Mouse (Mus musculus): ENCODE measurements around the gene Tmem44. TPM values are rescaled to one million over a fixed set of nuclear protein-coding genes. Genes with fewer than 3 reads are reported as not detected.
A peak's percentile ranks its signal among the peaks of the same experiment; 100 is the strongest.

Tmem44 gene
- polyA plus RNA-seq, 1 experiment from 2014 or later: 58.7 TPM

DNA sequence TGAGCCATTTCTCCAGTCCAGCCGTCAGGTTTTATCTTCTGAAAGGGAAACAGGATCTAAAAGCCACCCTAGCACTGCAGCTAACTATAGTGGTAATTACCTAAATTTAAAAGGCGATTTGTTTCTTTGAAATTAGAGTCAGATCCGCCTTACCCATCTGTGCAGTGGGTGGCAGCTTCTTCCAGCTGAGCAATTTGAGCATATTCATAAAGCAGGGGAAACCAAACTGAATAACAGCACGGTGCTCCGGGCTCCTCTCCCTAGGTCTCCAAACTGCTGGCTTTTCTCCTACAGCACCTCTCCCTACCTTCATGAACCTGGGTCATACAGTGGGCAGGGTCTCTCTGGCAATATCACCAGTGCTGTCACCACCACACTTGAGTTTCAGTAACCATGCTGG lies 2.4 kb downstream of the Tmem44 start:
- H3K4me1 ChIP-seq: peaks cover 21% of the 10 kb centered on the region
- H3K9ac ChIP-seq: 0 out of 2 replicates have a peak overlapping the region, but pooled peaks have one; percentile 53
- 89% methylated on average over 5 of the region's 5 CpGs for WGBS
- no peak for ATAC-seq (ENCODE audit: low FRiP score)
- H3K4me2 ChIP-seq (replicated peaks): peak overlapping the region; percentile 65
- H3K36me3 ChIP-seq: peaks cover 33% of the 10 kb centered on the region
- no peak overlapping the region for H3K27ac ChIP-seq
- H3K27me3 ChIP-seq: 0 out of 2 replicates have a peak, but pooled peaks cover 4% of the 10 kb centered on the region
- 0 out of 2 replicates have a peak overlapping the region, but pooled peaks have one; percentile 79 for H3K4me3 ChIP-seq
- no peaks in the 10 kb centered on the region for H3K9me3 ChIP-seq (replicated peaks)

DNA sequence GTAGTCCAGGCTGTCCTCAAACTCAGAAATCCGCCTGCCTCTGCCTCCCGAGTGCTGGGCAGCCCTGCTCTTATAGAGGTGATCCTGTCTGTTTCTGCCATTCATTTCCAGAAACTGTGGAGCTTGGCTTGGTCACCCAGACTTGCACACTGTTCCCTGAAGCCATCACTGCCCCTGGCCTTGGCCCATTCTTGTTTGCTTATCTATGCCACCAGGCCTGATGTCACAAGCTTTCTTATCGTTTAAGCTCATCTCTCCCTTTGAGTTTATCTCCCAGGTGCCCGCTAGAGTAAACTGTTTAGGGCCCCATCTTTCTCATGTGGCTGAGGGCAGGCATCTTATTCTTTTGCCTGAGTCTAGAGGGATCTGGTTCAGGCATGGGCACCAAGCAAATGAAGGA lies 5.9 kb downstream of the Tmem44 start:
- peaks cover 11% of the 10 kb centered on the region for H3K4me1 ChIP-seq
- H3K9ac ChIP-seq: no peak overlapping the region
- peaks cover 53% of the 10 kb centered on the region for H3K36me3 ChIP-seq
- H3K4me3 ChIP-seq: no peak overlapping the region
- H3K27ac ChIP-seq: no peak overlapping the region
- H3K9me3 ChIP-seq (replicated peaks): no peaks in the 10 kb centered on the region
- 85% methylated on average over 4 of the region's 4 CpGs for WGBS
- H3K4me2 ChIP-seq (replicated peaks): no peak overlapping the region
- no peaks in the 10 kb centered on the region for H3K27me3 ChIP-seq
- ATAC-seq (ENCODE audit: low FRiP score): no peak

DNA sequence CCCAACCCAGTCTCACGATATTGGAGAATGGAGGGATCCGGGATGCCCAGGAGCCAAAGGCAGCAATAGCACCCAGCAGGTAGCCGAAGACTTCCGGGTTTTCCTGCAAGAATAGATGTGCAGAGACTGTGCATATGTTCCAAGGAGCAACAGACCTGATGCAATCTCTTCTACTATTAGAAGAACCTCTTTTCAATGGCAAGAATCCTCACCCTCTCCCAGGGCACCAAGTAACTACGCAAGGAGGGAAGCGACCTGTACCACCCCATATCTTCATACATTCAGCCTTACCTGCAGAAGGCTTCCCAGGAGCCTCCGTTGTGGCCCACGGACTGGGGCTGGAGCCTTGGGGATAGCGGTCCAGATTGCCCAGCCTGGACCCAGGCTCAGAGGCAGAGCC lies 7.3 kb downstream of the Tmem44 start:
- no peaks in the 10 kb centered on the region for H3K9me3 ChIP-seq (replicated peaks)
- H3K27me3 ChIP-seq: no peaks in the 10 kb centered on the region
- no peak for ATAC-seq (ENCODE audit: low FRiP score)
- no peak overlapping the region for H3K9ac ChIP-seq
- H3K27ac ChIP-seq: no peak overlapping the region
- H3K36me3 ChIP-seq: peaks cover 53% of the 10 kb centered on the region
- no peaks in the 10 kb centered on the region for H3K4me1 ChIP-seq
- no peak overlapping the region for H3K4me3 ChIP-seq
- H3K4me2 ChIP-seq (replicated peaks): no peak overlapping the region
- WGBS: 89% methylated on average over 9 of the region's 9 CpGs

DNA sequence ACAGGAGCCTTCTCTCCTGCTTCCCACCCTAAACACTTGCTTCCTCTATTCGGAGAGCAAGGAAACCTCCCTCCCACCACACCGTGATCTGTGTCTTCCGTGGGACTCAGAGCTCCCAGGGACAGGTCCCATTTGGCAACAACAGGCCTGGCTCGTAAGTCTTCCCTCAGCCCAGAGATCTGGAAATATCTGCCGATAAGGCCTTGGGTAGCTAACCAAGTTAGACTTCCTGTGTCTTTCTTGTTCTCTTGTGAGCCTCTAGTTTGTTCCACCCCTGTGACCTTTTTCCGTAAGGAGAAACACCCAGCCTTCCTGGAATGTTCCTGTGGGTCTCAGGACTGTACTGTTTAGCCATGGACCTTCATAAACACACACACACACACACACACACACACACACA lies 7.8 kb downstream of the Tmem44 start:
- WGBS: 86% methylated on average over 6 of the region's 6 CpGs
- Histone ChIP-seq H3K9me3 (replicated peaks) (no peaks in the 10 kb centered on the region), H3K4me2 (replicated peaks) (no peak overlapping the region), H3K4me3 (no peak overlapping the region), H3K4me1 (no peaks in the 10 kb centered on the region), H3K9ac (no peak overlapping the region), H3K27ac (no peak overlapping the region), H3K36me3 (peaks cover 53% of the 10 kb centered on the region), H3K27me3 (no peaks in the 10 kb centered on the region)
- ATAC-seq (ENCODE audit: low FRiP score): no peak

GRCm38 (mm10) chr16:30540107-30541001 lies 10.3 kb downstream of the Tmem44 start:
- H3K4me2 ChIP-seq (replicated peaks): no peak overlapping the region
- H3K9me3 ChIP-seq (replicated peaks): no peaks in the 10 kb centered on the region
- no peaks in the 10 kb centered on the region for H3K4me1 ChIP-seq
- H3K27me3 ChIP-seq: no peaks in the 10 kb centered on the region
- no peak overlapping the region for H3K9ac ChIP-seq
- H3K27ac ChIP-seq: no peak overlapping the region
- H3K4me3 ChIP-seq: no peak overlapping the region
- ATAC-seq (ENCODE audit: low FRiP score): no peak
- peaks cover 35% of the 10 kb centered on the region for H3K36me3 ChIP-seq
- 67% methylated on average over 20 of the region's 20 CpGs for WGBS

DNA sequence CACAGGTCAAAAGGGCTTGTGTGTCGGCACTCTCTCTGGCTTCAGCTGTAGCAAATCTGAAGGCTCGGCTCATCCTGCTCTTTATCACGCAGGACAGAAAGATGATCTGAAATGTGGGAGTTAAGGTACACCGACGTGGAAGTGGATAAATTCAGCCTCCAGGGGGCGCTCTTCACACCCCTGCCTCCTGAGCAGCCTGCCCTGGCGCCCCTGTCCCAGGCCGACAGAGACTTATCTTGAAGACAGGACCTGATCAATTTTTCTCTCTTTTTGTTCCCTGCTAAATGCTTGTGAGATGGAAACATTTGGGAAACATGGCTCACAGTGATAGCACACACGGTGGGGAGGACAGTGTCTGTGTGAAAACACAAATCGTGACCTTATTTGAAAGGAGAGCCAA lies 11.2 kb downstream of the Tmem44 start:
- Histone ChIP-seq H3K36me3 (peaks cover 25% of the 10 kb centered on the region), H3K9me3 (replicated peaks) (no peaks in the 10 kb centered on the region), H3K27ac (no peak overlapping the region), H3K4me2 (replicated peaks) (no peak overlapping the region), H3K4me3 (no peak overlapping the region), H3K9ac (no peak overlapping the region), H3K27me3 (no peaks in the 10 kb centered on the region), H3K4me1 (no peaks in the 10 kb centered on the region)
- ATAC-seq (ENCODE audit: low FRiP score): no peak
- 31% methylated on average over 10 of the region's 10 CpGs for WGBS

DNA sequence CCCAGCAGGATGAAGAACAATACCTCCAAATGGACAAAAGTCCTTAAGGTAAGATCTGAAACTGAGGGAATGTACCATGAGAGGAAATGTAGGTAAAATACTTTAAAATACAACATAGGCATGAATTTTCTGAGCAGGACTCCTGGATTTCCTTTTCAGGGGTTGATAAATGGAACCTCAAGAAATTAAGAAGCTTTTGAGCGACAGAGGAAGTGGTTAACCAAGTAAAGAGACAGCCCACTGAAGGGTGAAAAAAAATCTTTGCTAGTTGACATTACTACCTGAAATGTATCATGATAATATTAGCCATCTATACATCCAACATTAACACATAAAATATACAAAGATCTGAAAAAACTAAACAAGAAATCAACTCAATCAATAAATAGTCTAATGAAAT lies 15.6 kb downstream of the Tmem44 start:
- H3K27me3 ChIP-seq: no peaks in the 10 kb centered on the region
- 0 out of 2 replicates have a peak, but pooled peaks cover 2% of the 10 kb centered on the region for H3K4me1 ChIP-seq
- H3K27ac ChIP-seq: no peak overlapping the region
- no peak for ATAC-seq (ENCODE audit: low FRiP score)
- no peak overlapping the region for H3K4me3 ChIP-seq
- H3K36me3 ChIP-seq: peaks cover 7% of the 10 kb centered on the region
- no peak overlapping the region for H3K9ac ChIP-seq
- 84% methylated on average over 1 of the region's 1 CpGs for WGBS
- H3K4me2 ChIP-seq (replicated peaks): no peak overlapping the region
- no peaks in the 10 kb centered on the region for H3K9me3 ChIP-seq (replicated peaks)

DNA sequence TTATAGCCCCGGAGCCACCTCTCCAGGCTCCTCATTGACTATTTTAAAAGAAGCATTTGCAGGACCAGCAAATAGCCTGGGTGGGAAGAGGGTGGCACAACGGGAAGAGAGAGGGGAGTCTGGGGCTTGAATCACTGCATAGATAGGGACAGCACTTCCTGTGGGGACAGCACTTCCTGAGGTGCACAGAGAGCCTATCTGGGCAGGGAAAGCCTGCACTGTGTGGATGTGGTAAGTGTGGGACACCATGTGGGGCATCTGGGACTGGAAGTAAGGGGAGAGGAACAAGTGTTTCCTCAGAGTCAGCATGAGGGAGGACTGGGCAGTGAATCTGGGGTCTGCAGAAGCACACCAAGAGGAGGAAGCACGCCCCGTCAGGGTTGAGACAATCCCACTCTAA lies 17.1 kb downstream of the Tmem44 start:
- Histone ChIP-seq H3K36me3 (peaks cover 21% of the 10 kb centered on the region), H3K9ac (no peak overlapping the region), H3K27me3 (no peaks in the 10 kb centered on the region), H3K27ac (no peak overlapping the region), H3K9me3 (replicated peaks) (no peaks in the 10 kb centered on the region), H3K4me3 (no peak overlapping the region), H3K4me2 (replicated peaks) (no peak overlapping the region), H3K4me1 (0 out of 2 replicates have a peak, but pooled peaks cover 2% of the 10 kb centered on the region)
- ATAC-seq (ENCODE audit: low FRiP score): no peak
- WGBS: 71% methylated on average over 4 of the region's 4 CpGs

- Histone ChIP-seq H3K9ac (no peak overlapping the region), H3K9me3 (replicated peaks) (no peaks in the 10 kb centered on the region), H3K27ac (no peak overlapping the region), H3K27me3 (no peaks in the 10 kb centered on the region), H3K4me1 (0 out of 2 replicates have a peak, but pooled peaks cover 2% of the 10 kb centered on the region), H3K36me3 (peaks cover 26% of the 10 kb centered on the region), H3K4me3 (no peak overlapping the region), H3K4me2 (replicated peaks) (no peak overlapping the region)
- ATAC-seq (ENCODE audit: low FRiP score): no peak
- 67% methylated on average over 1 of the region's 1 CpGs for WGBS
These were observed 17.7 kb downstream of the Tmem44 start for GRCm38 (mm10) chr16:30532929-30533328.

DNA sequence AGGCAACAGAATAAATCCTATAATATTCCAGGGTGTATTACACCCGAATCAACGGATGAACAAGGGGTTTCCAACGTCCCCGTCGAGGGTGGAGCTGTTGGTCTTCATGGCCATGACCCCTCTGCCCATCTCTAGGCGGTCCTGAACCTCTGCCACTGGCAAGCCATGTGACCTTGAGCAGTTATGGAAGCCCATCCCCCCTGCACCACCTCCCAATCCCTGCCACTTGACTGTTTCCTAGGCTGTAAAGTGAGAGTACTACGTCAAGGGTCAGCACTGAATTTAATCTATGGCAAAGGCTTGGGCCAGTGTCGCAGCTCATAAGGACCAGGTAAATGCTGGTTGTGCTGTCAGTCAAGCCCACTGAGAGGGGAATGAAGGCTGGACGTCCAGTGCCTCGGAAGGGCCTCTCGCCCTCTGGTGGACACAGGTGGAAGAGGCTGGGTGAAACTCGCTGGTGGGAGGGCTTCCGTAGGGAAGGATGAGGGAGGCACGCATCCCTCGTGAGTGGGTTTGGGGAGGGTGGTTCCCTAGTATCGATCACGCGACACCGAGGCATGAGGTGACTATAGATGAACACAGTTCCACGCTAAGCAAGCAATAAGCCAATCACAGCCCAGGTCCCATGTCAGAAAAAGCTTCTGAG lies 18.8 kb downstream of the Tmem44 start:
- Histone ChIP-seq H3K9ac (no peak overlapping the region), H3K4me3 (no peak overlapping the region), H3K27ac (no peak overlapping the region), H3K4me2 (replicated peaks) (no peak overlapping the region), H3K27me3 (no peaks in the 10 kb centered on the region), H3K36me3 (peaks cover 30% of the 10 kb centered on the region), H3K9me3 (replicated peaks) (no peaks in the 10 kb centered on the region), H3K4me1 (0 out of 2 replicates have a peak, but pooled peaks cover 2% of the 10 kb centered on the region)
- ATAC-seq (ENCODE audit: low FRiP score): peak; percentile 53; the same call in 1 of the 2 replicates
- 28% methylated on average over 20 of the region's 20 CpGs for WGBS

DNA sequence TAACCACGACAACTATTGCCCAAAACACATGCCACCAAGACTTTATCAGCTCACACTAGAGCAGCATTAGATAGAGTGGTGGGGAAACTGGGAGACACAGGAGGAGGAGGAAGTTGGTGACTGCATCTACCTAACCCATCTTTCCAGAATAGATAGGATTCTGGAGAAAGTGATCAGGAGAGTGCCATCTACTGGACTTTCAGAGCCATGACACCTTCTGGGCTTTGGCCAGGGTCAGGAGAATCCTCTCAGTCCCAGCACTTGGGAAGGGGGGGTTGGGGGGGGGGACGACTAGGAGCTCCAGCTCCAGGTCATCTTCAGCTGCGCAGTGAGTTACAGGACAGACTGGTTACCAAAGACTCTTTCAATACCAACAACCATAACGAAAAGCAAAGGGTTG lies 19.8 kb downstream of the Tmem44 start:
- WGBS: 38% methylated on average over 4 of the region's 4 CpGs
- Histone ChIP-seq H3K9me3 (replicated peaks) (no peaks in the 10 kb centered on the region), H3K4me3 (no peak overlapping the region), H3K27ac (no peak overlapping the region), H3K27me3 (no peaks in the 10 kb centered on the region), H3K4me2 (replicated peaks) (no peak overlapping the region), H3K9ac (no peak overlapping the region), H3K4me1 (0 out of 2 replicates have a peak, but pooled peaks cover 2% of the 10 kb centered on the region), H3K36me3 (peaks cover 38% of the 10 kb centered on the region)
- no peak for ATAC-seq (ENCODE audit: low FRiP score)

DNA sequence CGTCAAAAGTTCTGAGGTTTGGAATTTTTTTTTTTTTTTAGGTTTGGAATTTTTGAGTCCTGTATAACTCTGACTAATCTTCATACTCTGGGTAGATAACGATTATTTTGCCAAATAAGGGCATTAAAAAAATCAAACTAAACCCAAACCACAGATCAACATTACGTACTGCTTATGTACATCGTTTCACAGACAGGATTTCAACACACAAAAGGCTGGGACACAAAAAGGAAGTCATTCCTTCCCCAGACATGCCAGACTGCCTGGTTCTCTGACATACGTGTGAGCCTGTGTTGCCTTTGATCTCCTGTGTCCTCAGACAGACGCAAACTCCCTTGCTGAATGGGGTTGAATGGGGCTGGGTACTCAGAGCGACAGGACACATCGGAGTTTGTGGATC lies 22.3 kb downstream of the Tmem44 start:
- H3K4me3 ChIP-seq: no peak overlapping the region
- peaks cover 53% of the 10 kb centered on the region for H3K36me3 ChIP-seq
- WGBS: 85% methylated on average over 8 of the region's 8 CpGs
- no peaks in the 10 kb centered on the region for H3K27me3 ChIP-seq
- no peak overlapping the region for H3K4me2 ChIP-seq (replicated peaks)
- H3K9ac ChIP-seq: no peak overlapping the region
- ATAC-seq (ENCODE audit: low FRiP score): no peak
- H3K9me3 ChIP-seq (replicated peaks): no peaks in the 10 kb centered on the region
- H3K27ac ChIP-seq: no peak overlapping the region
- H3K4me1 ChIP-seq: 0 out of 2 replicates have a peak, but pooled peaks cover 2% of the 10 kb centered on the region

Measured in hindbrain, embryonic 12.5 days (tissue).